Mouse (Mus musculus) layer of hippocampus, adult 2 months (tissue): ENCODE data around the gene Tns3. TPM values are rescaled to one million over a fixed set of nuclear protein-coding genes. Genes with fewer than 3 reads are reported as not detected.

Source experiments
- DNase-seq, 2 experiments: peaks; one replicate each; pipeline ENCODE4 v3.0.0; 2022; ENCODE audit warnings: low spot score in 2 of 2
- H3K27ac ChIP-seq: fragments of 200-600 bp; 2 replicates; pipeline ENCODE4 v1.8.1; 2022
- H3K4me3 ChIP-seq: fragments of 200-600 bp; 2 replicates; pipeline ENCODE4 v1.8.1; 2022; ENCODE audit warnings: mild to moderate bottlenecking
- CTCF ChIP-seq: fragments of 200-600 bp; conservative IDR thresholded peaks from 2 replicates; pipeline ENCODE4 v1.8.1; 2022; ENCODE audit warnings: antibody characterized with exemption, mild to moderate bottlenecking, moderate library complexity
- total RNA-seq, 2 experiments: library from RNA; stranded (reverse); gene quantifications; 2 replicates each; pipeline ENCODE4 v1.2.3; 2021

Gene Tns3
- total RNA-seq, 2 experiments from 2014 or later: 49.2 to 53.1 TPM

- TF ChIP-seq CTCF: no peak
- Histone ChIP-seq H3K4me3 (no peak overlapping the region), H3K27ac (peak overlapping the region; percentile 94)
- DNase-seq: no peak
Measured at GRCm38 (mm10) chr11:8469537-8469936, 194.8 kb downstream of the Tns3 start.

GRCm38 (mm10) chr11:8468161-8469091, 195.9 kb downstream of the Tns3 start:
- Histone ChIP-seq H3K27ac (peak overlapping the region; percentile 94), H3K4me3 (peak overlapping the region; percentile 60)
- peak; percentile 36 for TF ChIP-seq CTCF
- peak; percentile 70 to 86 for DNase-seq

- no peak for TF ChIP-seq CTCF
- Histone ChIP-seq H3K27ac (peak overlapping the region; percentile 94), H3K4me3 (peak overlapping the region; percentile 60)
- no peak for DNase-seq
Measured at GRCm38 (mm10) chr11:8467403-8468160, 196.8 kb downstream of the Tns3 start.

GRCm38 (mm10) chr11:8463866-8464265, 200.5 kb downstream of the Tns3 start:
- no peak for DNase-seq
- H3K27ac ChIP-seq: no peak overlapping the region; the same call in 1 of the 2 replicates
- TF ChIP-seq CTCF: no peak

GRCm38 (mm10) chr11:8462827-8463405, 201.4 kb downstream of the Tns3 start:
- DNase-seq: no peak
- 0 out of 2 replicates have a peak overlapping the region, but pooled peaks have one; percentile 18 for H3K27ac ChIP-seq
- TF ChIP-seq CTCF: no peak
- H3K4me3 ChIP-seq: no peak overlapping the region

More at GRCm38 (mm10) chr11:8463866-8464265, 200.5 kb downstream of the Tns3 start:
- no peak overlapping the region for H3K4me3 ChIP-seq

GRCm38 (mm10) chr11:8460835-8461234, 203.5 kb downstream of the Tns3 start:
- DNase-seq: no peak
- Histone ChIP-seq H3K27ac (peak overlapping the region; percentile 81; the same call in 1 of the 2 replicates), H3K4me3 (no peak overlapping the region)
- no peak for TF ChIP-seq CTCF

- H3K27ac ChIP-seq: peak overlapping the region; percentile 81
- DNase-seq: no peak
- TF ChIP-seq CTCF: no peak
- H3K4me3 ChIP-seq: no peak overlapping the region
Measured at GRCm38 (mm10) chr11:8457951-8458350, 206.4 kb downstream of the Tns3 start.

- no peak for DNase-seq
- Histone ChIP-seq H3K4me3 (0 out of 2 replicates have a peak overlapping the region, but pooled peaks have one; percentile 7), H3K27ac (peak overlapping the region; percentile 81)
- TF ChIP-seq CTCF: peak; percentile 37
Measured at GRCm38 (mm10) chr11:8456586-8457285, 207.6 kb downstream of the Tns3 start.

GRCm38 (mm10) chr11:8455650-8456049, 208.7 kb downstream of the Tns3 start:
- no peak for TF ChIP-seq CTCF
- DNase-seq: no peak
- Histone ChIP-seq H3K4me3 (no peak overlapping the region), H3K27ac (peak overlapping the region; percentile 81)

- TF ChIP-seq CTCF: peak; percentile 36
- Histone ChIP-seq H3K4me3 (no peak overlapping the region), H3K27ac (peak overlapping the region; percentile 69; the same call in 1 of the 2 replicates)
- no peak for DNase-seq
Measured at GRCm38 (mm10) chr11:8453252-8453651, 211.1 kb downstream of the Tns3 start.

- peak; percentile 45 for TF ChIP-seq CTCF
- H3K4me3 ChIP-seq: no peak overlapping the region
- no peak for DNase-seq
- H3K27ac ChIP-seq: no peak overlapping the region
Measured at GRCm38 (mm10) chr11:8451597-8452201, 212.6 kb downstream of the Tns3 start.

GRCm38 (mm10) chr11:8450540-8450939, 213.8 kb downstream of the Tns3 start:
- no peak for TF ChIP-seq CTCF
- DNase-seq: no peak
- Histone ChIP-seq H3K4me3 (no peak overlapping the region), H3K27ac (no peak overlapping the region)
